Mouse (Mus musculus) G1E (cell line): ENCODE measurements around the gene Aloxe3.

Experiments used
- CTCF ChIP-seq: IDR thresholded peaks from 2 replicates; pipeline ENCODE4 v1.5.1; 2012; ENCODE audit warnings: low read depth, low read length, inconsistent platforms, mixed read lengths
- GATA1 ChIP-seq: IDR thresholded peaks from 2 replicates; pipeline ENCODE4 v1.6.1; 2012; ENCODE audit warnings: borderline replicate concordance, low read length, inconsistent platforms, mixed read lengths
- GATA2 ChIP-seq: IDR thresholded peaks from 2 replicates; pipeline ENCODE4 v1.6.1; 2012; ENCODE audit warnings: low read depth, low read length, inconsistent platforms, borderline replicate concordance
- TAL1 ChIP-seq: conservative IDR thresholded peaks from 2 replicates; pipeline ENCODE4 v1.6.1; 2012; ENCODE audit warnings: low read depth, low read length, inconsistent platforms, mixed read lengths

DNA sequence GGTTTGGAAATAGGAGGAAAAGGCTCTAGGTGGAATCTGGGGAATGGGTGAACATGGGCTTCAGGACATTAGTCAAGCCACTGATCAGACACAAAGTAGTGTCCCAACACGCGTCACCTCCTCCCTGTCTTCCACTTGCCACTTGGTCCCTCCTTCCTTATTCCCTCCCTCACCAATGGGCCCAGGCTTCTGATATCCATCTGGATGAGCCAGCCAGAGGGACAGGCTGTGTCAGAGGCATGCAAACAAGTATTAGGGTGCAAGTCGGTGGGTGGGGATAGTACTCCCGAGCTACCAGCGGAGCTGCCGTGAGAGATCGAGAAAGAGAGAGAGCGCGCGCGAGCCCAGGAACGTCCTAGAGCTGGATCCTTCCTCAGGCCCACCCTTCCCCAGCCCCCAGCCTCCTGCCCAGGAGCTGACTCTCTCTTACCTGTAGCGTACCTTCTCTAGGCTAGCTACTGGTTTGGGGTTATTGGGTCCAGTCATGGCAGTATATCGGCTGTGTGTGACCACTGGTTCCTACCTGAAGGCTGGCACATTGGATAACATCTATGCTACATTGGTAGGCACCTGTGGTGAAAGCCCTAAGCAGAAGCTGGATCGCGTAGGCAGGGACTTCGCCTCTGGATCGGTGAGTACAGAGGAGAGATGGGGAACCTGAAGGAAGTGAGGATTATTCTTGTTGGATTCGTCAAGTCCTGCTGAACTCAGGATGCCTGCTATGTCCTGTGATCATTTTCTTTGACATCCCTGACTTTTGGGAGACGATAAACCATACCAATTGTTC, 416 bp downstream of the Aloxe3 start:
- TF ChIP-seq CTCF (no peak), TAL1 (no peak), GATA2 (no peak), GATA1 (no peak)
